8 mouse cellular contexts compared by ENCODE assay signal in the genomic region with DNA sequence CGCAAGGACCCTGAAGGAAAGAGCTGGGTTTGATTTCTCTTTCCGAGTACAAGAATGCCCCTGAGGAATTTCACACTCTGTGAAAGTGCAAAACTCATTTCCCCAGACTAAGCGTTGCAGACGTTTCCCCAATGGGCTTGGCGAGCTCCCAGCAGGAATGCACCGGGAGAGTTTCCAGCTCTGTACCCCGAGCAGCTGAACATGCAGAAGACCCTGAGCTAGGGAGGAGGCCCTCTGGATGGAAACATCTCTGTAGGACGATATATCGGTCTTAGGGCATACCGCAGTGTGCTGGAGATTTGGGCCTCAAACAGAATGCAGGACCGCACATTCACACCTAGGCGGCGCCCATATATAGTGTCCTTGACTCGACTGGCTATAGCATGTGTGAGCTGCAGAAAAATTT. TPM values are rescaled to one million over a fixed set of nuclear protein-coding genes. Genes with fewer than 3 reads are reported as not detected.
DNase-seq lines count a peak whose midpoint lies in the region; ATAC-seq and TF ChIP-seq lines count a peak whose summit lies in the region.

No protein-coding gene starts in this region.

- peak; percentile 52 to 54 for DNase-seq in frontal cortex, postnatal 10 days (ENCODE audit: low spot score in 2 of 2)
- peak; percentile 78 for DNase-seq in embryonic facial prominence, embryonic 10.5 days (ENCODE audit: low spot score)
- DNase-seq in liver, embryonic 11.5 days (ENCODE audit: low spot score): peak; percentile 64
- peak; percentile 87 for DNase-seq in midbrain, postnatal 0 days (ENCODE audit: low spot score)
- peak; percentile 38 to 73 for DNase-seq in spleen, postnatal 4 days (ENCODE audit: low spot score in 2 of 2)

- peak overlapping the region; percentile 68 for H3K9ac ChIP-seq in heart, embryonic 11.5 days (ENCODE audit: low read depth, low read length)
- peak overlapping the region; percentile 35 for H3K9ac ChIP-seq in kidney, embryonic 15.5 days
- H3K9ac ChIP-seq in liver, embryonic 11.5 days (ENCODE audit: low read depth, low read length): peak overlapping the region; percentile 70
- peak overlapping the region; percentile 20; the same call in 1 of the 2 replicates for H3K9ac ChIP-seq in midbrain, postnatal 0 days (replicated peaks; ENCODE audit: low read length, poor library complexity, severe bottlenecking)

- no peak for ATAC-seq in frontal cortex, adult (ENCODE audit: low TSS enrichment)
- ATAC-seq in heart, embryonic 11.5 days (replicated peaks; ENCODE audit: insufficient number of reproducible peaks, low FRiP score, low TSS enrichment): peak; percentile 44; the same call in 1 of the 2 replicates
- ATAC-seq in kidney, embryonic 15.5 days (replicated peaks; ENCODE audit: low FRiP score): 0 out of 2 replicates have a peak, but pooled peaks have one; percentile 49
- ATAC-seq in liver, embryonic 11.5 days (replicated peaks; ENCODE audit: low FRiP score): peak; percentile 52
- peak; percentile 55 for ATAC-seq in midbrain, postnatal 0 days (ENCODE audit: low FRiP score)

- H3K27ac ChIP-seq in embryonic facial prominence, embryonic 10.5 days (replicated peaks): peak overlapping the region; percentile 85
- H3K27ac ChIP-seq in heart, embryonic 11.5 days (ENCODE audit: low read depth, low read length): peak overlapping the region; percentile 63
- peak overlapping the region; percentile 85 for H3K27ac ChIP-seq in kidney, embryonic 15.5 days
- H3K27ac ChIP-seq in liver, embryonic 11.5 days (ENCODE audit: low read depth, low read length): peak overlapping the region; percentile 71
- peak overlapping the region; percentile 53 for H3K27ac ChIP-seq in midbrain, postnatal 0 days (ENCODE audit: low read depth, low read length)

- H3K27me3 ChIP-seq in embryonic facial prominence, embryonic 10.5 days (replicated peaks; ENCODE audit: low read depth, poor library complexity, severe bottlenecking): peaks cover 84% of the 10 kb centered on the region
- H3K27me3 ChIP-seq in heart, embryonic 11.5 days (ENCODE audit: control insufficient read depth, insufficient read depth, low read length): peaks cover 26% of the 10 kb centered on the region
- H3K27me3 ChIP-seq in kidney, embryonic 15.5 days: peaks cover 58% of the 10 kb centered on the region
- peaks cover 51% of the 10 kb centered on the region for H3K27me3 ChIP-seq in liver, embryonic 11.5 days (replicated peaks; ENCODE audit: control insufficient read depth, insufficient read depth, low read length)
- no peaks in the 10 kb centered on the region for H3K27me3 ChIP-seq in midbrain, postnatal 0 days (ENCODE audit: insufficient read depth, low read length)

- H3K36me3 ChIP-seq in embryonic facial prominence, embryonic 10.5 days (replicated peaks): no peaks in the 10 kb centered on the region
- no peaks in the 10 kb centered on the region for H3K36me3 ChIP-seq in heart, embryonic 11.5 days (ENCODE audit: control insufficient read depth, insufficient read depth, low read length)
- no peaks in the 10 kb centered on the region for H3K36me3 ChIP-seq in kidney, embryonic 15.5 days
- H3K36me3 ChIP-seq in liver, embryonic 11.5 days (ENCODE audit: control insufficient read depth, insufficient read depth, low read length): no peaks in the 10 kb centered on the region
- H3K36me3 ChIP-seq in midbrain, postnatal 0 days (ENCODE audit: insufficient read depth, low read length): no peaks in the 10 kb centered on the region

- WGBS in embryonic facial prominence, embryonic 10.5 days: 3% methylated on average over 14 of the region's 14 CpGs
- 2% methylated on average over 14 of the region's 14 CpGs for WGBS in heart, embryonic 11.5 days (ENCODE audit: insufficient replicate concordance)
- WGBS in kidney, embryonic 15.5 days: 1% methylated on average over 14 of the region's 14 CpGs
- WGBS in liver, embryonic 11.5 days: 3% methylated on average over 14 of the region's 14 CpGs
- 3% methylated on average over 14 of the region's 14 CpGs for WGBS in midbrain, postnatal 0 days

- peak overlapping the region; percentile 90 for H3K4me2 ChIP-seq in heart, embryonic 11.5 days
- peak overlapping the region; percentile 76 for H3K4me2 ChIP-seq in kidney, embryonic 15.5 days
- H3K4me2 ChIP-seq in liver, embryonic 11.5 days: peak overlapping the region; percentile 85
- H3K4me2 ChIP-seq in midbrain, postnatal 0 days (ENCODE audit: low read depth, low read length, poor library complexity, severe bottlenecking): peak overlapping the region; percentile 60

- no peaks in the 10 kb centered on the region for H3K9me3 ChIP-seq in embryonic facial prominence, embryonic 10.5 days
- H3K9me3 ChIP-seq in heart, embryonic 11.5 days (replicated peaks; ENCODE audit: control insufficient read depth, low read length): no peaks in the 10 kb centered on the region
- no peaks in the 10 kb centered on the region for H3K9me3 ChIP-seq in kidney, embryonic 15.5 days (replicated peaks)
- no peaks in the 10 kb centered on the region for H3K9me3 ChIP-seq in liver, embryonic 11.5 days (ENCODE audit: control insufficient read depth, low read length)
- no peaks in the 10 kb centered on the region for H3K9me3 ChIP-seq in midbrain, postnatal 0 days (ENCODE audit: low read length)

- H3K4me3 ChIP-seq in embryonic facial prominence, embryonic 10.5 days: peak overlapping the region; percentile 55
- H3K4me3 ChIP-seq in heart, embryonic 11.5 days (ENCODE audit: low read depth, low read length): peak overlapping the region; percentile 42
- H3K4me3 ChIP-seq in kidney, embryonic 15.5 days (replicated peaks): peak overlapping the region; percentile 43
- peak overlapping the region; percentile 44 for H3K4me3 ChIP-seq in liver, embryonic 11.5 days (ENCODE audit: low read depth, low read length)
- peak overlapping the region; percentile 31 for H3K4me3 ChIP-seq in midbrain, postnatal 0 days (ENCODE audit: low read depth, low read length)

- peaks cover 33% of the 10 kb centered on the region for H3K4me1 ChIP-seq in embryonic facial prominence, embryonic 10.5 days
- peaks cover 13% of the 10 kb centered on the region; the same call in 1 of the 2 replicates for H3K4me1 ChIP-seq in heart, embryonic 11.5 days (ENCODE audit: control insufficient read depth, insufficient read depth, low read length)
- peaks cover 38% of the 10 kb centered on the region for H3K4me1 ChIP-seq in kidney, embryonic 15.5 days
- H3K4me1 ChIP-seq in liver, embryonic 11.5 days (replicated peaks; ENCODE audit: control insufficient read depth, insufficient read depth, low read length): peaks cover 22% of the 10 kb centered on the region
- H3K4me1 ChIP-seq in midbrain, postnatal 0 days (ENCODE audit: insufficient read depth, low read length): no peaks in the 10 kb centered on the region

- peak; percentile 77 for TF ChIP-seq CTCF in midbrain, postnatal 0 days (IDR thresholded peaks at IDR 0.05)

RNA-seq across cellular contexts. Expression of a gene that starts 31.5 kb away (rescaled TPM):
- 0.93 and 1.0 TPM in 2 replicates for polyA plus RNA-seq in embryonic facial prominence, embryonic 10.5 days (2016; fragmentation: Nextera tagmentation; extraction: Ambion mirVana)
- 8.2 TPM in 2 replicates for polyA plus RNA-seq in heart, embryonic 11.5 days (2014; fragmentation: Nextera tagmentation; extraction: Ambion mirVana)
- 14.0 and 14.9 TPM in 2 replicates for polyA plus RNA-seq in kidney, embryonic 15.5 days (2015; fragmentation: Nextera tagmentation; extraction: Ambion mirVana)
- polyA plus RNA-seq in liver, embryonic 11.5 days (2014; fragmentation: Nextera tagmentation; extraction: Ambion mirVana): 5.7 and 6.1 TPM in 2 replicates
- total RNA-seq in midbrain, postnatal 0 days (2014; rRNA removed): 3.2 TPM in 2 replicates
- polyA plus RNA-seq in midbrain, postnatal 0 days (2015; fragmentation: Nextera tagmentation; extraction: Ambion mirVana): 2.7 and 3.8 TPM in 2 replicates

RNA-seq across cellular contexts. Expression of a gene that starts 37.1 kb away (rescaled TPM):
- 41.3 and 42.3 TPM in 2 replicates for polyA plus RNA-seq in embryonic facial prominence, embryonic 10.5 days (2016; fragmentation: Nextera tagmentation; extraction: Ambion mirVana)
- 18.8 and 25.5 TPM in 2 replicates for polyA plus RNA-seq in heart, embryonic 11.5 days (2014; fragmentation: Nextera tagmentation; extraction: Ambion mirVana)
- polyA plus RNA-seq in kidney, embryonic 15.5 days (2015; fragmentation: Nextera tagmentation; extraction: Ambion mirVana): 28.7 and 32.3 TPM in 2 replicates
- polyA plus RNA-seq in liver, embryonic 11.5 days (2014; fragmentation: Nextera tagmentation; extraction: Ambion mirVana): 12.5 and 12.7 TPM in 2 replicates
- 41.3 and 117 TPM in 2 replicates for total RNA-seq in midbrain, postnatal 0 days (2014; rRNA removed)
- polyA plus RNA-seq in midbrain, postnatal 0 days (2015; fragmentation: Nextera tagmentation; extraction: Ambion mirVana): 24.1 and 31.7 TPM in 2 replicates

Comparison
In these comparisons a context has a peak if more than half of its experiments do, and no peak if none do; other contexts are left out.
1. H3K9ac ChIP-seq: peak in every context shown above with its lines; median percentile 70 in liver, embryonic 11.5 days; 68 in heart, embryonic 11.5 days; 35 in kidney, embryonic 15.5 days; 20 in midbrain, postnatal 0 days.